Mouse (Mus musculus) ES-E14 (cell line): ENCODE measurements around the gene Ccdc172. TPM values are rescaled to one million over a fixed set of nuclear protein-coding genes. Genes with fewer than 3 reads are reported as not detected.

Experiments used
- DNase-seq: peaks from one replicate; pipeline ENCODE4 v3.0.0-alpha.2; 2013; ENCODE audit warnings: low read depth, low spot score
- H3K27ac ChIP-seq: 2 replicates; pipeline ENCODE4 v1.5.1; 2012; ENCODE audit warnings: low read depth, mild to moderate bottlenecking, low read length, moderate library complexity, mixed read lengths; ENCODE audit not compliant: poor library complexity, insufficient read depth, severe bottlenecking
- H3K36me3 ChIP-seq: 2 replicates; pipeline ENCODE4 v1.6.1; 2012; ENCODE audit warnings: mild to moderate bottlenecking, low read length, moderate library complexity, mixed read lengths; ENCODE audit not compliant: control insufficient read depth, poor library complexity, insufficient read depth, severe bottlenecking
- H3K4me1 ChIP-seq, 2 experiments: fragments of 150-350 bp in 1 of 2; sonication (generic) in 1 of 2; 2 replicates each; pipeline ENCODE4 v1.6.1; 2012; ENCODE audit warnings: low read length in 2 of 2, mild to moderate bottlenecking in 1 of 2, mixed read lengths in 1 of 2; ENCODE audit not compliant: control insufficient read depth in 2 of 2, insufficient read depth in 2 of 2, poor library complexity in 1 of 2
- H3K4me3 ChIP-seq, 2 experiments: fragments of 150-350 bp in 1 of 2; sonication (generic) in 1 of 2; 2 replicates each; pipeline ENCODE4 v1.5.1; 2012; ENCODE audit warnings: low read length in 2 of 2, low read depth in 1 of 2, mild to moderate bottlenecking in 1 of 2, mixed read lengths in 1 of 2; ENCODE audit not compliant: insufficient read depth in 1 of 2, poor library complexity in 1 of 2, severe bottlenecking in 1 of 2
- H3K9ac ChIP-seq: 2 replicates; pipeline ENCODE4 v1.6.1; 2012; ENCODE audit warnings: low read depth, mild to moderate bottlenecking, low read length, mixed read lengths; ENCODE audit not compliant: poor library complexity, insufficient read depth, severe bottlenecking
- H3K9me3 ChIP-seq: fragments of 150-350 bp; sonication (generic); 2 replicates; pipeline ENCODE4 v1.6.1; 2012; ENCODE audit warnings: low read depth, mild to moderate bottlenecking, low read length; ENCODE audit not compliant: control insufficient read depth, insufficient read depth
- CHD2 ChIP-seq: IDR thresholded peaks from 2 replicates; pipeline ENCODE4 v1.6.1; 2014; ENCODE audit warnings: mild to moderate bottlenecking, low read depth, low read length, inconsistent platforms
- HCFC1 ChIP-seq: IDR thresholded peaks from 2 replicates; pipeline ENCODE4 v1.6.1; 2012; ENCODE audit warnings: low read length, inconsistent platforms, borderline replicate concordance; ENCODE audit not compliant: insufficient read depth
- MAFK ChIP-seq: IDR thresholded peaks from 2 replicates; pipeline ENCODE4 v1.6.1; 2014; ENCODE audit warnings: mild to moderate bottlenecking, low read depth, low read length, inconsistent platforms; ENCODE audit not compliant: insufficient read depth
- ZC3H11A ChIP-seq: IDR thresholded peaks from 2 replicates; pipeline ENCODE4 v1.6.1; 2012; ENCODE audit warnings: low read depth, mild to moderate bottlenecking, inconsistent platforms, low read length, borderline replicate concordance
- ZNF384 ChIP-seq: IDR thresholded peaks from 2 replicates; pipeline ENCODE4 v1.6.1; 2012; ENCODE audit warnings: low read depth, low read length, inconsistent platforms
- in situ Hi-C, 2 experiments: fragments of 600-800 bp; cut with MboI; formaldehyde crosslinking; loops; one replicate each; pipeline ENCODE4 v1.15.1; 2025; ENCODE audit warnings: low sequenced_read_pairs in 2 of 2, inconsistent platforms in 1 of 2; ENCODE audit not compliant: unreplicated experiment in 2 of 2
- total RNA-seq: library from RNA; depleted of rRNA; stranded (reverse); fragments of 300-350 nt; gene quantifications from 2 replicates; pipeline ENCODE4 v1.2.3, GENCODE M21; 2012

Ccdc172 gene
- total RNA-seq, 1 experiment: 3.5 TPM

DNA sequence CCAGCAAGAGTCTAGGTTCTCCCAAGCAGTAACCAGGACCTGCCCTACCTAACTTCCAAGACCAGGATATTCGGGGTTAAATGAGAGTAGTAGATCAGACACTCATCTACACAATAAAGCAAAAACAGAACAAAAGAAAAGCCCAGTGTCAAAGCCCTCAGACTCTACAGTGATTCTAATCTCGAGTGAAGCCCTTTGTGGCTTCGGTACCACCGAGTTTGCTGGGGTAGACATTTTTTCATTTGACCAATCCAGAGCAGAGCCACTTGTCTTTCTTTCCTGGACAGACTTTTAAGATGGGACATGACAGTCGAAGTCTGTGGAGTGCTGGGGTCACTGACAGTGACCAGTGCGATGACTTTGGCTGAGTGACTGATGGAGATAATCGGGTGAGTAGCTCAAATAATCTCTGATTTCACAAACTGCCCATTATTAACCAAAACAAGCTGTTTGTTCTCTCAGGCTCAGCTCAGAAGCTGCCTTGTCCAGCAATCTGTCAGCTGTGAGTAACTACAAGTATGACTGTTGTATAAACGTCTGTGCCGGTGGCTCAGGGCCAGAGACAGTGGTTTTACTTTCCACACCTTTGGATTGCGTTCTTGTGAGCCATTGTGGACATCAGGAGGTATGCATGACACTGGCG lies 60.8 kb downstream of the Ccdc172 start:
- no peak overlapping the region; a peak in 1 of 4 replicates for H3K4me3 ChIP-seq
- H3K27ac ChIP-seq: peak overlapping the region; percentile 37; the same call in 1 of the 2 replicates
- no peaks in the 10 kb centered on the region for H3K9me3 ChIP-seq
- no peak for TF ChIP-seq HCFC1
- TF ChIP-seq ZC3H11A: no peak
- TF ChIP-seq ZNF384: no peak
- TF ChIP-seq MAFK: peak; percentile 66
- H3K36me3 ChIP-seq: no peaks in the 10 kb centered on the region
- peaks cover 5 to 7% of the 10 kb centered on the region in 2 experiments; a peak in 3 of 4 replicates for H3K4me1 ChIP-seq
- H3K9ac ChIP-seq: no peak overlapping the region; the same call in 1 of the 2 replicates
- in situ Hi-C loops: no loop called here
- DNase-seq: peak; percentile 54

DNA sequence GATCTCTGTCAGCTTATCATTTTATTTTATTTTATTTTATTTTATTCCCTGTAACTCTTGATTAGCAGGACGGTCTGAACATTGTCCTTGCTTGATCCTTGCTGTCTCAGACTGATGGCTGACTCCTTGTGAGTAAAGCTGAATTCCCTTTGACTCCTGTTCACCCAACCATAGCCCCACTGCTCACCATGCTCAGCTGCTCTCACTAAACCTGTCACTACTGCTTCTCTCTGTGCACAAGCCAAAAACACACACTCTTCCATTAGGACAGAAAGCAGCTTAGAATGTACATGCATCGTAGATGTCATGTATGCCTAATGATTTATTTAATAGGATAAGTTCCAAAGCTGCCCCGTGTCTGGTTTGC lies 61.3 kb downstream of the Ccdc172 start:
- TF ChIP-seq MAFK (no peak), HCFC1 (no peak), ZC3H11A (no peak), ZNF384 (no peak), CHD2 (no peak)
- no peak overlapping the region; a peak in 1 of 4 replicates for H3K4me3 ChIP-seq

DNA sequence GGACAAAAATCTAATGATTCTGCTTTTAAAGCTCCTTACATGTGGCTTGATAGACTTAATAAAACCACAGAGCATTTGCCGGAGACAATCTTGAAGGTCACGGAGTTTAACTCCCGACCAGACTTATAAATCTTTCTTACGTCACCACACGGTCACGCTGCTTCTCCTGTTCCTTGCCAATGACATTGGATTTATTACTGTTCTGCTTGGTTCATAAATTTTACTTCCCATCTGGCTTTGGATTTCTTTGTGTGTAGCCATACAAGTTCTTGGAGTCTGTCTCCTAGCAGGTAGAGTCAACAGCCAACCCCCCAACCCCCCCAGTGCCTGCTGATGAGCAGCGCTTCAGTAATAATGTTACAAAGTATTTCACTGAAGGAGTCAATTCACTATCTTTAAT lies 70.2 kb downstream of the Ccdc172 start:
- DNase-seq: no peak
- H3K36me3 ChIP-seq: no peaks in the 10 kb centered on the region
- TF ChIP-seq HCFC1 (no peak), ZC3H11A (no peak), ZNF384 (no peak), CHD2 (no peak), MAFK (no peak)
- H3K9ac ChIP-seq: no peak overlapping the region
- no peaks in the 10 kb centered on the region for H3K9me3 ChIP-seq
- no peak overlapping the region for H3K27ac ChIP-seq
- in situ Hi-C loops: no loop called here
- H3K4me1 ChIP-seq: no peaks in the 10 kb centered on the region
- H3K4me3 ChIP-seq: no peak overlapping the region

More for the DNA sequence above, 61.3 kb downstream of the Ccdc172 start:
- Histone ChIP-seq H3K36me3 (no peaks in the 10 kb centered on the region), H3K4me1 (peaks cover 5 to 7% of the 10 kb centered on the region in 2 experiments; a peak in 3 of 4 replicates), H3K9ac (no peak overlapping the region), H3K27ac (no peak overlapping the region), H3K9me3 (no peaks in the 10 kb centered on the region)
- no peak for DNase-seq
- in situ Hi-C loops: no loop called here

DNA sequence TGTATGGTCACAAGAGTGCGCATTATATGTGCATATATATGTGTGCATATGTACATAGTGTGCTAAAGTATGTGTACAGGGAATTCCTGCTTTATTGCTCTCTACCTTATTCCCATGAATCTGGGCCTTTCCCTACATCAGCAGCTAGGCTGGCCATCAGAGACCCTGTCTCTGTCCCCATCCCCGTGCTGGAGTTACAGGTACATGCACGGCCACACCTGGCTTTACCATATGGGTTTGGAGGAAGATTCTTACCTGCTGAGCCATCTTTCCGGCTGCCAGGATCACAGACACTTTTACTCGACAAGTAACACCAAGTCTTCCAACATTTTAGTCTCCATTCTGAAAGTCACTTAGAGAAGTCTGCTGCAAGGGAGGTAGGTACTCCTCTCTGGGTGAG lies 71.2 kb downstream of the Ccdc172 start:
- no peaks in the 10 kb centered on the region for H3K9me3 ChIP-seq
- H3K36me3 ChIP-seq: no peaks in the 10 kb centered on the region
- H3K4me1 ChIP-seq: no peaks in the 10 kb centered on the region
- no peak overlapping the region for H3K4me3 ChIP-seq
- no peak overlapping the region for H3K9ac ChIP-seq
- no peak for TF ChIP-seq HCFC1
- no peak for TF ChIP-seq MAFK
- TF ChIP-seq ZNF384: no peak
- no peak for TF ChIP-seq ZC3H11A
- no peak for TF ChIP-seq CHD2
- DNase-seq: no peak
- no peak overlapping the region for H3K27ac ChIP-seq
- in situ Hi-C loops: no loop called here

DNA sequence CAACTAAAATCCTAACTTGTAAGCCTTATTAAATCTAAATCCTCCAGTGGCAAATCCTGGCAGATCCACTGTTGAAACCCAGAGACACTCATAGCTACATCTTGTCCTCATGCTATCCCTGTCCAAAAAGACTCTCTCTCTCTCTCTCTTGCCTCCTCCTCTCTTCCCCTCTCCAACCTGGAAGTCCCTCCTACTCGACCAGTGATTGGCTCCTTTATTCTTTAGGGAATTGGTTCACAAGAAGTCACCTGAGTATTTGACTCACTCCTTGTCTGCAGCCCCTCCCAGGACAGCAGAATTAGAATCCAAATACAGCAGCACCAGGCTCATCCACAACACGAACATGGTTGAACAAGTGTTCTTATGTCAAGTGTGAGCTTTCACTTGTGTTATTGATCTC lies 74.3 kb downstream of the Ccdc172 start:
- Histone ChIP-seq H3K4me3 (peak overlapping the region in 1 of 2 experiments; percentile 43; a peak in 2 of 4 replicates), H3K27ac (no peak overlapping the region), H3K9ac (no peak overlapping the region), H3K4me1 (no peaks in the 10 kb centered on the region; a peak in 1 of 4 replicates), H3K36me3 (no peaks in the 10 kb centered on the region), H3K9me3 (no peaks in the 10 kb centered on the region)
- in situ Hi-C loops: no loop called here
- DNase-seq: no peak
- TF ChIP-seq MAFK (no peak), CHD2 (no peak), ZC3H11A (no peak)
